In genomic region chr4:57300469-57301409, GRCm38 (mm10) we compare ENCODE assay signal across 9 mouse cellular contexts. TPM values are rescaled to one million over a fixed set of nuclear protein-coding genes. Genes with fewer than 3 reads are reported as not detected.
DNase-seq lines count a peak whose midpoint lies in the region; ATAC-seq and TF ChIP-seq lines count a peak whose summit lies in the region.
"Had no signal": no experiment of that assay in that cellular context is flagged by ENCODE, and none has a peak within 500 bp of the region (broad histone marks: within the 10 kb centered on the region; RNA-seq: fewer than 3 reads in every experiment).

No protein-coding gene starts in this region.

- TF ChIP-seq POLR2A in embryonic fibroblast, embryonic 13.5 days (IDR thresholded peaks at IDR 0.05; ENCODE audit: low read depth, low read length): no peak

- peaks cover 80% of the 10 kb centered on the region for H3K27me3 ChIP-seq in liver, embryonic 12.5 days (replicated peaks)
- 0 out of 2 replicates have a peak, but pooled peaks cover 3% of the 10 kb centered on the region for H3K27me3 ChIP-seq in midbrain, postnatal 0 days (ENCODE audit: insufficient read depth, low read length)
- H3K27me3 ChIP-seq: Patski had no signal

- peak overlapping the region; percentile 26; the same call in 1 of the 2 replicates for H3K27ac ChIP-seq in ES-E14 (ENCODE audit: insufficient read depth, low read depth, low read length, poor library complexity, severe bottlenecking)
- H3K27ac ChIP-seq in embryonic fibroblast, embryonic 13.5 days (ENCODE audit: insufficient read depth, low read length): no peak overlapping the region
- H3K27ac ChIP-seq in liver, embryonic 12.5 days: no peak overlapping the region
- H3K27ac ChIP-seq in midbrain, postnatal 0 days (ENCODE audit: low read depth, low read length): no peak overlapping the region

- ATAC-seq in frontal cortex, adult (ENCODE audit: low TSS enrichment): no peak
- ATAC-seq in liver, embryonic 12.5 days: no peak
- 0 out of 2 replicates have a peak, but pooled peaks have one; percentile 10 for ATAC-seq in midbrain, postnatal 0 days (ENCODE audit: low FRiP score)

- DNase-seq in frontal cortex, postnatal 36 days (ENCODE audit: low spot score in 2 of 2): peak; percentile 34 to 46
- no peak for DNase-seq in ES-E14 (ENCODE audit: low read depth, low spot score)
- peak; percentile 71 for DNase-seq in induced T-regulatory cell, adult 2 months (ENCODE audit: low read depth)
- no peak for DNase-seq in midbrain, postnatal 0 days (ENCODE audit: low spot score)
- DNase-seq in c-Kit-positive CD71-positive TER-119-positive erythroid progenitor cells, embryonic 14.5 days (ENCODE audit: low spot score): no peak

- in situ Hi-C loops in ES-E14 (cut with MboI; ENCODE audit: low sequenced_read_pairs in 2 of 2, unreplicated experiment in 2 of 2): no loop called here

- H3K9me3 ChIP-seq in ES-E14 (ENCODE audit: control insufficient read depth, insufficient read depth, low read depth, low read length): no peaks in the 10 kb centered on the region
- H3K9me3 ChIP-seq in liver, embryonic 12.5 days (replicated peaks): no peaks in the 10 kb centered on the region
- H3K9me3 ChIP-seq in midbrain, postnatal 0 days (ENCODE audit: low read length): no peaks in the 10 kb centered on the region

- no peak for TF ChIP-seq CTCF in embryonic fibroblast, embryonic 13.5 days (IDR thresholded peaks at IDR 0.05; ENCODE audit: borderline replicate concordance, insufficient read depth, low read length)
- peak; percentile 26; the same call in 1 of the 2 replicates for TF ChIP-seq CTCF in midbrain, postnatal 0 days (IDR thresholded peaks at IDR 0.05)

- peaks cover 4% of the 10 kb centered on the region; the same call in 1 of the 2 replicates for H3K36me3 ChIP-seq in ES-E14 (ENCODE audit: control insufficient read depth, insufficient read depth, low read length, poor library complexity, severe bottlenecking)
- no peaks in the 10 kb centered on the region for H3K36me3 ChIP-seq in liver, embryonic 12.5 days
- H3K36me3 ChIP-seq in midbrain, postnatal 0 days (ENCODE audit: insufficient read depth, low read length): no peaks in the 10 kb centered on the region

- under 1% methylated on average over 37 of the region's 37 CpGs for WGBS in liver, embryonic 12.5 days (ENCODE audit: insufficient replicate concordance)
- WGBS in midbrain, postnatal 0 days: 1% methylated on average over 37 of the region's 37 CpGs

- peak overlapping the region; percentile 84 for H3K4me2 ChIP-seq in liver, embryonic 12.5 days
- H3K4me2 ChIP-seq in midbrain, postnatal 0 days (ENCODE audit: low read depth, low read length, poor library complexity, severe bottlenecking): peak overlapping the region; percentile 93

- peak overlapping the region; percentile 77 to 94 for H3K4me3 ChIP-seq in ES-E14 (ENCODE audit: insufficient read depth in 1 of 2, low read depth in 1 of 2, low read length in 2 of 2, poor library complexity in 1 of 2, severe bottlenecking in 1 of 2)
- peak overlapping the region; percentile 59 for H3K4me3 ChIP-seq in embryonic fibroblast, embryonic 13.5 days (ENCODE audit: insufficient read depth, low read length)
- H3K4me3 ChIP-seq in liver, embryonic 12.5 days: peak overlapping the region; percentile 63
- peak overlapping the region; percentile 78 for H3K4me3 ChIP-seq in midbrain, postnatal 0 days (ENCODE audit: low read depth, low read length)

- peaks cover 3 to 19% of the 10 kb centered on the region in 2 experiments; a peak in 3 of 4 replicates for H3K4me1 ChIP-seq in ES-E14 (ENCODE audit: control insufficient read depth in 2 of 2, insufficient read depth in 2 of 2, low read length in 2 of 2, poor library complexity in 1 of 2)
- H3K4me1 ChIP-seq in embryonic fibroblast, embryonic 13.5 days (ENCODE audit: control insufficient read depth, insufficient read depth, low read length): 0 out of 2 replicates have a peak, but pooled peaks cover 2% of the 10 kb centered on the region
- H3K4me1 ChIP-seq in liver, embryonic 12.5 days: peaks cover 16% of the 10 kb centered on the region
- peaks cover 3% of the 10 kb centered on the region; the same call in 1 of the 2 replicates for H3K4me1 ChIP-seq in midbrain, postnatal 0 days (ENCODE audit: insufficient read depth, low read length)

- peak overlapping the region; percentile 88 for H3K9ac ChIP-seq in ES-E14 (ENCODE audit: insufficient read depth, low read depth, low read length, poor library complexity, severe bottlenecking)
- peak overlapping the region; percentile 55; the same call in 1 of the 2 replicates for H3K9ac ChIP-seq in liver, embryonic 12.5 days
- peak overlapping the region; percentile 70 for H3K9ac ChIP-seq in midbrain, postnatal 0 days (replicated peaks; ENCODE audit: low read length, poor library complexity, severe bottlenecking)

TF ChIP-seq in ES-E14, 5 proteins besides CTCF, POLR2A, EP300 and RAD21:
- no peak for TF ChIP-seq ZC3H11A (IDR thresholded peaks at IDR 0.05; ENCODE audit: borderline replicate concordance, low read depth, low read length)
- no peak for TF ChIP-seq MAFK (IDR thresholded peaks at IDR 0.05; ENCODE audit: insufficient read depth, low read depth, low read length)
- no peak for TF ChIP-seq CHD2 (IDR thresholded peaks at IDR 0.05; ENCODE audit: low read depth, low read length)
- no peak for TF ChIP-seq HCFC1 (IDR thresholded peaks at IDR 0.05; ENCODE audit: borderline replicate concordance, insufficient read depth, low read length)
- TF ChIP-seq ZNF384 (IDR thresholded peaks at IDR 0.05; ENCODE audit: low read depth, low read length): no peak
TF ChIP-seq in ES-E14: peak in this region for 0.

RNA-seq across cellular contexts. Expression of gene Ptpn3, which starts 0.9 kb away (rescaled TPM):
- total RNA-seq in ES-E14 (2012; rRNA removed): 13.6 and 24.5 TPM in 2 replicates
- 4.0 and 7.8 TPM in 2 replicates for polyA plus RNA-seq in embryonic fibroblast, embryonic 13.5 days (2011; ENCODE audit: insufficient read length, low read depth, missing spikeins)
- 0.32 and 0.37 TPM in 2 replicates for polyA plus RNA-seq in liver, embryonic 12.5 days (2016; fragmentation: Nextera tagmentation; extraction: Ambion mirVana)
- total RNA-seq in midbrain, postnatal 0 days (2014; rRNA removed): 6.2 and 12.8 TPM in 2 replicates
- 1.4 and 1.9 TPM in 2 replicates for polyA plus RNA-seq in midbrain, postnatal 0 days (2015; fragmentation: Nextera tagmentation; extraction: Ambion mirVana)

Comparison
In these comparisons a context has a peak if more than half of its experiments do, and no peak if none do; other contexts are left out.
1. DNase-seq: peak in frontal cortex, postnatal 36 days (2 of 2) and induced T-regulatory cell, adult 2 months (single experiment); none in ES-E14 (single experiment), midbrain, postnatal 0 days (single experiment) and c-Kit-positive CD71-positive TER-119-positive erythroid progenitor cells, embryonic 14.5 days (single experiment).
2. Peak in every context shown above with its lines, with median percentiles within 50 percentile points of each other: H3K4me3 ChIP-seq and H3K9ac ChIP-seq.